Mouse (Mus musculus) small intestine, adult 2 months (tissue): ENCODE results near the gene Lysmd1.

Source experiments
- CTCF ChIP-seq: fragments of 200-500 bp; IDR thresholded peaks from 2 replicates; pipeline ENCODE4 v1.5.1; 2012; ENCODE audit warnings: low read depth, mild to moderate bottlenecking, control low read depth, inconsistent platforms, low read length, moderate library complexity, mixed read lengths; ENCODE audit not compliant: insufficient replicate concordance, insufficient read length; ENCODE audit errors: extremely low read depth
- POLR2A ChIP-seq: fragments of 200-500 bp; IDR thresholded peaks from 2 replicates; pipeline ENCODE4 v1.6.1; 2012; ENCODE audit warnings: low read depth, mild to moderate bottlenecking, control low read depth, inconsistent platforms, low read length, moderate library complexity

GRCm38 (mm10) chr3:95100854-95101253 lies 33.0 kb upstream of the Lysmd1 start:
- no peak for TF ChIP-seq CTCF
- TF ChIP-seq POLR2A: no peak
